Mouse (Mus musculus) neural tube, embryonic 11.5 days (tissue): ENCODE data around the gene Gas7. TPM values are rescaled to one million over a fixed set of nuclear protein-coding genes. Genes with fewer than 3 reads are reported as not detected.

Experiments
- ATAC-seq: fragments of 200-750 bp; cut with Nextera tagmentation; 2 replicates; pipeline ENCODE4 v1.8.0; 2017; ENCODE audit warnings: moderate number of reproducible peaks, mild to moderate bottlenecking, moderate TSS enrichment, moderate library complexity; ENCODE audit not compliant: insufficient read depth, low FRiP score, low TSS enrichment
- DNase-seq: peaks from one replicate; pipeline ENCODE4 v3.0.0-alpha.2; 2015; ENCODE audit warnings: low spot score
- H3K27ac ChIP-seq: fragments of 300-500 bp; sonication (generic); 2 replicates; pipeline ENCODE4 v1.5.1; 2014; ENCODE audit warnings: low read depth, mild to moderate bottlenecking, low read length
- H3K27me3 ChIP-seq: fragments of 300-500 bp; sonication (generic); 2 replicates; pipeline ENCODE4 v1.6.1; 2014; ENCODE audit warnings: mild to moderate bottlenecking, low read length, mixed read lengths; ENCODE audit not compliant: control insufficient read depth, insufficient read depth
- H3K36me3 ChIP-seq: fragments of 300-500 bp; sonication (generic); 2 replicates; pipeline ENCODE4 v1.6.1; 2014; ENCODE audit warnings: mild to moderate bottlenecking, low read length, moderate library complexity, mixed read lengths; ENCODE audit not compliant: control insufficient read depth, insufficient read depth
- H3K4me1 ChIP-seq: fragments of 300-500 bp; sonication (generic); 2 replicates; pipeline ENCODE4 v1.6.1; 2014; ENCODE audit warnings: low read length, mixed read lengths; ENCODE audit not compliant: control insufficient read depth, insufficient read depth
- H3K4me2 ChIP-seq: fragments of 300-500 bp; sonication (generic); 2 replicates; pipeline ENCODE4 v1.6.1; 2014; ENCODE audit warnings: low read depth, mild to moderate bottlenecking, moderate library complexity
- H3K4me3 ChIP-seq: fragments of 300-500 bp; sonication (generic); 2 replicates; pipeline ENCODE4 v1.5.1; 2014; ENCODE audit warnings: low read depth, low read length
- H3K9ac ChIP-seq: fragments of 300-500 bp; sonication (generic); 2 replicates; pipeline ENCODE4 v1.6.1; 2014; ENCODE audit warnings: mild to moderate bottlenecking, low read length
- H3K9me3 ChIP-seq: fragments of 300-500 bp; sonication (generic); 2 replicates; pipeline ENCODE4 v1.6.1; 2016; ENCODE audit warnings: low read length; ENCODE audit not compliant: control insufficient read depth
- WGBS: fragments of 180-500 bp; shearing (Covaris S2); extraction: QIAGEN DNeasy Blood & Tissue Kit; methylation state at CpG from one replicate; pipeline ENCODE4 v1.1.7; 2014; 5-methylcytosine and 5-hydroxymethylcytosine counted together
- polyA plus RNA-seq: library from polyadenylated mRNA; unstranded; fragments of >200 nt; fragmentation: Nextera tagmentation; extraction: Ambion mirVana; gene quantifications from 2 replicates; pipeline ENCODE4 v1.2.1, GENCODE M21; 2014

The Gas7 gene
- polyA plus RNA-seq, 1 experiment from 2014 or later = 4.4 TPM

DNA sequence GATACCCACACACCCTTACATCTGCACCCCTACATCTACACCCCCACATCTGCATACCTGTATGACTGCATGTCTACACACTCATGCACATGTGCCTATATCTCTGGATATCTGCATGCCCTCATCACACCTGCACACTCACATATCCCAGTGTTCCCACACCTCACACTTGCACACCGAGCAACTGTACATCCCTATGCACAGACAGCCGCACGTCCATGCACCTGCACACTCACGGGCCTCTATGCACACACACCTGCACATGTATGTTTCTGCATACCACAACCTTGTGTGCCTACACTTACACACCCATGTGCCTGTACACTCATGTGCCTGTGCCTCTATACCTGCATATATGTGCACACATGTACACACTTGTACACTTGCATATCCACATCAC is 208.2 kb downstream of the Gas7 start:
- no peak for ATAC-seq
- no peak overlapping the region for H3K9ac ChIP-seq
- H3K9me3 ChIP-seq = no peaks in the 10 kb centered on the region
- no peaks in the 10 kb centered on the region for H3K4me1 ChIP-seq
- no peak overlapping the region for H3K27ac ChIP-seq
- H3K36me3 ChIP-seq = no peaks in the 10 kb centered on the region
- H3K27me3 ChIP-seq = no peaks in the 10 kb centered on the region
- no peak overlapping the region for H3K4me3 ChIP-seq
- no peak for DNase-seq
- 92% methylated on average over 4 of the region's 4 CpGs for WGBS
- no peak overlapping the region for H3K4me2 ChIP-seq

DNA sequence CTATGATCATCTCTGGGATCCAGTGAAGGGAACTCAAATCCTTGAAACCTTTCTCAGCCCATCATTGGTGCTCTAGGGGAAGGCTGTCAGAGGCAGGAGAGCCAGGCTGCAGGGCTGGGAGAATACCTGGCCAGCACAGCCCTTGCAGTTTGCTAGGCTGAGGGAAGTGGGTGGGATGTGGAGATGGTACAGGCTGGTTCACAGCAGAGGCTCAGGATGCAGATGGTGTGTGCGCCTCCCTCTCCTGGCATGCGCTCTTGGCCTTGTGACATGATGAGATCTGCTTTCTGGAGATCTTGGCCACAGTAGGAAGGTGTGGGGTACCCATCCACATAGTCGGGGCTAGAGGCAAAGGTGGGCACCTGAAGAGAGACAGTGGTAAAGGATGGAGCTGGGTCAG is 209.0 kb downstream of the Gas7 start:
- Histone ChIP-seq H3K9ac (no peak overlapping the region), H3K4me2 (no peak overlapping the region), H3K36me3 (no peaks in the 10 kb centered on the region), H3K4me1 (no peaks in the 10 kb centered on the region), H3K27me3 (no peaks in the 10 kb centered on the region), H3K4me3 (no peak overlapping the region), H3K27ac (no peak overlapping the region), H3K9me3 (no peaks in the 10 kb centered on the region)
- no peak for DNase-seq
- ATAC-seq = no peak
- 88% methylated on average over 3 of the region's 3 CpGs for WGBS

DNA sequence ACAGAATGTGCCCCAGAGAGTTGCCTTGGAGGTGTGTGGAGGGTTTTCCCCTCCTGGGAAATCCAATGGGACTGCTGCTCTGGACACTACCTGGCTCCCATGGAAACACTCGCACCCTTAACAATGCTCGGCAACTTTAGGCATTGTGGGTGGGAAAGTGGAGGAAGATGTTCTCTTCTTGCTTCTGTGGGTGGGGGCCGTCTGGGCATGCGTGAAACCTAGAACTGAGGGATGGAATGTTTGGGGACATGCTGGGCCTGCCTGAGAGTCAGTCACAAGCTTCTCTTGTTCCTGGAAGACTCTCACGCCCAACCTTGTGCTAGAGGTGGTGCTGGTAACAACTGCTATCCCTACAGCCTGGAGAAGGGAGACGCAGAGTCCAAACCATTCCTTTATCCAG is 209.7 kb downstream of the Gas7 start:
- Histone ChIP-seq H3K4me1 (no peaks in the 10 kb centered on the region), H3K36me3 (no peaks in the 10 kb centered on the region), H3K9me3 (no peaks in the 10 kb centered on the region), H3K9ac (no peak overlapping the region), H3K27me3 (no peaks in the 10 kb centered on the region), H3K27ac (no peak overlapping the region), H3K4me3 (no peak overlapping the region), H3K4me2 (no peak overlapping the region)
- WGBS = 86% methylated on average over 6 of the region's 6 CpGs
- DNase-seq (no peak), ATAC-seq (no peak)

DNA sequence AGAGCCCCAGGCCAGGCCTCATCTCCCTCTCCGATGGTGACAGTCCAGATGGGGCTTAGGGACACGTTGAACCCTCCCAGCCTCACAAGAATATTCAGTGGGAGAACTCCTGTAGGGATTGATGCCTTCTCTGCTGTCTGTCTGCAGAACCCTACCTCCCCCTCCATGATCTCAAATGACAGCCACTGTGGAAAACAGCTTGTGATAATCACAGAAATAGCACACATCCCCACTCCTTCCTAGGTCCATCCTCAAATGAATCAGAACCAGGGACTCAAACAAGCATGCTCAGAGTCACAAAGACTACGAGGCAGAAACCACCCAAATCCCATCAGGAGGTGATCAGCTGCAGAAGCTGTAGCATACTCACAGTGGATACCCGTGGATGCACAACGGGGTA is 210.9 kb downstream of the Gas7 start:
- no peak overlapping the region for H3K9ac ChIP-seq
- H3K4me1 ChIP-seq = no peaks in the 10 kb centered on the region
- ATAC-seq = no peak
- H3K27ac ChIP-seq = no peak overlapping the region
- no peak overlapping the region for H3K4me3 ChIP-seq
- H3K27me3 ChIP-seq = no peaks in the 10 kb centered on the region
- H3K4me2 ChIP-seq = no peak overlapping the region
- 84% methylated on average over 5 of the region's 5 CpGs for WGBS
- no peaks in the 10 kb centered on the region for H3K9me3 ChIP-seq
- H3K36me3 ChIP-seq = no peaks in the 10 kb centered on the region
- DNase-seq = no peak

DNA sequence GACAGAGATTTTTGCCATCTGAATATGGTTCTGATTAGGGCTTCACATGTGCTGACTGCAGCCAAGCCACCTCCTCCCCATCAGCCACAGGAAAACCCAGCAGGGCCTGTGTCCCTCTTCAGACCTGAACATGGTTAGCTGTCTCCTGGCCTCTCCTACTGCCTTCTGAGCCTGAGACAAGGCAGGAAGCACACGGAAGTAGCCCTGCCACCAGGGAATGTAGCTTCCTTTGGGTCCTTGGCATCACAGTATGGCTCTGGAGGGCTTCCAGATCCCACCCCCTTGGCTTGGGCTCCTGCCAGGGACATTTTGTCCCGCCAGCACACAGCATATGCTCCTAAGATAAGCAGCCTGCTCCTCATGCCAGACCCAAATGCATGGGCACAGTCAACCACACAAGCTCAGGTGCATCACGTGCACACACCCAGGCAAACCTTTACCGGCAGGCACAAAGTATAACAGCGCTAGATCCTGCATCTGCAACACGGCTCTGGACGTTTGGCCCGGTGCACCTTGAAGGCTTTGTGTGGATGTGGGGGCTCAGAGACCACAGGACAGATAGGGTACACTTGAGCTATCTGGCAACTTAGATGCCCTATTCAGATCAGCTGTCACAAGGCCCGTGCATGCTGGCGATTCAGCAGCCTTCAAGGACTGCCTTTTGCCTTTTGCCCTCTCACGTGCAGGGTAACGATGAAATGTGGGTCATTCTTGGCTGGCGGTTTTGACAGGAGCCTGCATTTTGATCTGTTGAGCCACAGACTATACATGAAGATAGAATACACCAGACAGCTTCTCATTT is 212.5 kb downstream of the Gas7 start:
- WGBS = 92% methylated on average over 13 of the region's 13 CpGs

DNA sequence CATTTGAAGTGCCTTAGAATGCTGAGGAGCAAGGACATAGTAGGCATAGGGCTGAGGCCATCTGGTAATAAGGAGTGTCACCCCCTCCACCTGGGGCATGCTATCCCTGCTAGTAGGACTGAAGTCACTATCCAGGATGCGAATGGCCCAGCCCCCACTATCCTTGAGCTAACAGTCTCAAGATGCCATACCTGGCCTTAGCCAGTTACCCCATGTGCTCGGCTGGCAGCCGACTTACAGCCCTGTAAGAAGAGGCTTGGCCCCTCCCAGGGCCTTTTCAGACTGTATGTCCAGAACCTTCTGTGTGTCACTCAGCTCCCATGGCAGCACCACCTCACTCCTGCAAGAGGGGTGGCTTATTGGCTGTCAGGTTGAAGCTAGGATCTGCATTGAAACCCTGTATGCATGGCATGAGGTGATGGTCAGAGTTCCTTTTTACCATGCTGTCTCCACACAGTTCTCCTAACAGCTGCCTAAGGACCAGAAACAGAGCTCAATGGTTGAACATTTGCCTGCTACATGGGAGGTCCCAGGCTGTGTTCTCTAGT is 213.3 kb downstream of the Gas7 start:
- Histone ChIP-seq H3K27ac (no peak overlapping the region), H3K4me3 (no peak overlapping the region), H3K4me1 (no peaks in the 10 kb centered on the region), H3K9ac (no peak overlapping the region), H3K36me3 (no peaks in the 10 kb centered on the region), H3K4me2 (no peak overlapping the region), H3K27me3 (no peaks in the 10 kb centered on the region), H3K9me3 (no peaks in the 10 kb centered on the region)
- ATAC-seq = no peak
- WGBS = 85% methylated on average over 3 of the region's 3 CpGs
- no peak for DNase-seq

More for the DNA sequence above, 212.5 kb downstream of the Gas7 start:
- ATAC-seq (no peak), DNase-seq (no peak)
- H3K9ac ChIP-seq = no peak overlapping the region
- H3K4me1 ChIP-seq = no peaks in the 10 kb centered on the region
- H3K27ac ChIP-seq = no peak overlapping the region
- H3K27me3 ChIP-seq = no peaks in the 10 kb centered on the region
- H3K9me3 ChIP-seq = no peaks in the 10 kb centered on the region
- no peak overlapping the region for H3K4me3 ChIP-seq
- no peaks in the 10 kb centered on the region for H3K36me3 ChIP-seq
- H3K4me2 ChIP-seq = no peak overlapping the region

DNA sequence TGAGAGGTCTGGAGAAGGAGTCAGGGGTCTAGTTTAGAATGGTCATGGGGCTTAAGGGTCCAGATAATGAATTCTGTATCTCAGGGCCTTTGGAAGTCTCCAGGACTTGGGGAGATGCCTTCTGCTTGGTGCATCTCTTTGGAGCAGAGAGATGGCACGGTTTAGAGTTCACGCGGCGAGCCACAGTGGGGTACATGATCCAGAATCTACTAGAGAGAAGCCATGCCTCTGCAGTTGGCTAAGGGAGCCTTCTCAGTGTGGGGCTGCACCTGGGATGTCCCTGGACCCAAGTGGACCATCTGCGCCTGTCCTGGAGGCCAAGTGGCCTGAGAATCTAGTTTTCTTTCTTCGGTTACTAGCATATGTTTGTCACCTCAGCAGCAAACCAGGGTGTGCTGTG is 214.8 kb downstream of the Gas7 start:
- Histone ChIP-seq H3K9me3 (no peaks in the 10 kb centered on the region), H3K4me3 (no peak overlapping the region), H3K4me1 (no peaks in the 10 kb centered on the region), H3K36me3 (no peaks in the 10 kb centered on the region), H3K9ac (no peak overlapping the region), H3K4me2 (no peak overlapping the region), H3K27me3 (no peaks in the 10 kb centered on the region), H3K27ac (no peak overlapping the region)
- DNase-seq (no peak), ATAC-seq (no peak)
- 98% methylated on average over 6 of the region's 6 CpGs for WGBS

DNA sequence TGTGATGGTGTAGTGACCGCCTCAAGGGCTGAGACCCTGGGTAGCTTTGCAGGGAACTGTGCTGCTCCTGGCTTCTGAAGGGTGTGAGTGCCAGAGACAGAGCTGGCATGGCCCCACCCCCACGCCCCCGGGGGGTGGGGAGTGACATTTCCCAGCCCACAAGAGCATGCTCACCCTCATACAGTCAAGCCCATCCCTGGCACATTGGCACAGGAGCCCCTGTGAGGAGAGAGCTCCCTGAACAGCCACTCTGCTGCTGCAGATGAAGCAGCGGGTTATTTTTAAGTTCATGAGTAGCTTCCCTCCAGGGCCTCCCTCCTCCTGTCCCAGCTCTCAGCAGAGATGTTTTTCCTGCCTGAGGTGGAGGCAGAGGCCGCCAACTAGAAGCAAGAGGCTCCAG is 216.9 kb downstream of the Gas7 start:
- no peaks in the 10 kb centered on the region for H3K36me3 ChIP-seq
- 79% methylated on average over 5 of the region's 5 CpGs for WGBS
- no peak overlapping the region for H3K4me2 ChIP-seq
- no peak overlapping the region for H3K27ac ChIP-seq
- no peak for DNase-seq
- H3K4me3 ChIP-seq = no peak overlapping the region
- no peak for ATAC-seq
- no peaks in the 10 kb centered on the region for H3K27me3 ChIP-seq
- no peaks in the 10 kb centered on the region for H3K4me1 ChIP-seq
- H3K9ac ChIP-seq = no peak overlapping the region
- H3K9me3 ChIP-seq = no peaks in the 10 kb centered on the region
